Mouse (Mus musculus) hindbrain, embryonic 15.5 days (tissue): ENCODE results near the gene Il18bp. TPM values are rescaled to one million over a fixed set of nuclear protein-coding genes. Genes with fewer than 3 reads are reported as not detected.
A peak's percentile ranks its signal among the peaks of the same experiment; 100 is the strongest.

Source experiments
- ATAC-seq: fragments of 200-750 bp; cut with Nextera tagmentation; 2 replicates; pipeline ENCODE4 v1.8.0; 2017; ENCODE audit warnings: low read depth, moderate number of reproducible peaks, moderate TSS enrichment; ENCODE audit not compliant: low FRiP score
- H3K27ac ChIP-seq: fragments of 300-500 bp; sonication (generic); replicated peaks from 2 replicates; pipeline ENCODE4 v1.5.1; 2015; ENCODE audit warnings: mild to moderate bottlenecking, inconsistent platforms
- H3K27me3 ChIP-seq: fragments of 300-500 bp; sonication (generic); 2 replicates; pipeline ENCODE4 v1.6.1; 2015; ENCODE audit warnings: control low read depth, inconsistent platforms
- H3K36me3 ChIP-seq: fragments of 300-500 bp; sonication (generic); 2 replicates; pipeline ENCODE4 v1.6.1; 2015; ENCODE audit warnings: control low read depth, inconsistent platforms
- H3K4me1 ChIP-seq: fragments of 300-500 bp; sonication (generic); replicated peaks from 2 replicates; pipeline ENCODE4 v1.6.1; 2015; ENCODE audit warnings: control low read depth, inconsistent platforms
- H3K4me2 ChIP-seq: fragments of 300-500 bp; sonication (generic); 2 replicates; pipeline ENCODE4 v1.6.1; 2015; ENCODE audit warnings: moderate library complexity, mild to moderate bottlenecking, inconsistent platforms
- H3K4me3 ChIP-seq: fragments of 300-500 bp; sonication (generic); 2 replicates; pipeline ENCODE4 v1.5.1; 2015; ENCODE audit warnings: mild to moderate bottlenecking, inconsistent platforms
- H3K9ac ChIP-seq: fragments of 300-500 bp; sonication (generic); 2 replicates; pipeline ENCODE4 v1.6.1; 2015; ENCODE audit warnings: inconsistent platforms
- H3K9me3 ChIP-seq: fragments of 300-500 bp; sonication (generic); 2 replicates; pipeline ENCODE4 v1.6.1; 2016; ENCODE audit warnings: control low read depth, inconsistent platforms
- whole genome bisulfite sequencing: fragments of 180-500 bp; shearing (Covaris S2); methylation state at CpG from one replicate; pipeline ENCODE4 v1.1.7; 2015; 5-methylcytosine and 5-hydroxymethylcytosine counted together
- polyA plus RNA-seq: library from polyadenylated mRNA; unstranded; fragments of >200 nt; fragmentation: Nextera tagmentation; extraction: Ambion mirVana; gene quantifications from 2 replicates; pipeline ENCODE4 v1.2.1, GENCODE M21; 2015

Gene Il18bp
- polyA plus RNA-seq, 1 experiment from 2014 or later = 4.7 TPM

GRCm38 (mm10) chr7:102000296-102000695 lies 18.2 kb downstream of the Il18bp start:
- Histone ChIP-seq H3K4me1 (0 out of 2 replicates have a peak, but pooled peaks cover 8% of the 10 kb centered on the region), H3K4me3 (no peak overlapping the region), H3K27ac (peak overlapping the region; percentile 21; the same call in 1 of the 2 replicates), H3K9me3 (no peaks in the 10 kb centered on the region), H3K27me3 (no peaks in the 10 kb centered on the region), H3K4me2 (no peak overlapping the region), H3K36me3 (peaks cover 90% of the 10 kb centered on the region), H3K9ac (no peak overlapping the region)
- no peak for ATAC-seq
- 82% methylated on average over 8 of the region's 8 CpGs for WGBS

- peak overlapping the region; percentile 21; the same call in 1 of the 2 replicates for H3K27ac ChIP-seq
- H3K36me3 ChIP-seq = peaks cover 90% of the 10 kb centered on the region
- 0 out of 2 replicates have a peak, but pooled peaks cover 8% of the 10 kb centered on the region for H3K4me1 ChIP-seq
- 0 out of 2 replicates have a peak, but pooled peaks have one; percentile 13 for ATAC-seq
- no peak overlapping the region for H3K4me2 ChIP-seq
- no peaks in the 10 kb centered on the region for H3K9me3 ChIP-seq
- WGBS = 85% methylated on average over 15 of the region's 15 CpGs
- H3K4me3 ChIP-seq = no peak overlapping the region
- no peak overlapping the region for H3K9ac ChIP-seq
- H3K27me3 ChIP-seq = no peaks in the 10 kb centered on the region
Measured at GRCm38 (mm10) chr7:101999461-102000151, 18.9 kb downstream of the Il18bp start.

- ATAC-seq = peak; percentile 57
- 0 out of 2 replicates have a peak, but pooled peaks cover 8% of the 10 kb centered on the region for H3K4me1 ChIP-seq
- no peaks in the 10 kb centered on the region for H3K9me3 ChIP-seq
- no peak overlapping the region for H3K4me2 ChIP-seq
- H3K9ac ChIP-seq = no peak overlapping the region
- peak overlapping the region; percentile 21; the same call in 1 of the 2 replicates for H3K27ac ChIP-seq
- H3K27me3 ChIP-seq = no peaks in the 10 kb centered on the region
- 71% methylated on average over 14 of the region's 14 CpGs for WGBS
- H3K36me3 ChIP-seq = peaks cover 95% of the 10 kb centered on the region
- no peak overlapping the region for H3K4me3 ChIP-seq
Measured at GRCm38 (mm10) chr7:101998194-101998927, 20.1 kb downstream of the Il18bp start.

- H3K27ac ChIP-seq = no peak overlapping the region
- 0 out of 2 replicates have a peak, but pooled peaks cover 3% of the 10 kb centered on the region for H3K4me1 ChIP-seq
- no peaks in the 10 kb centered on the region for H3K9me3 ChIP-seq
- no peak for ATAC-seq
- H3K36me3 ChIP-seq = peaks cover 95% of the 10 kb centered on the region
- H3K9ac ChIP-seq = no peak overlapping the region
- H3K4me2 ChIP-seq = no peak overlapping the region
- no peak overlapping the region for H3K4me3 ChIP-seq
- no peaks in the 10 kb centered on the region for H3K27me3 ChIP-seq
- 92% methylated on average over 3 of the region's 3 CpGs for WGBS
Measured at GRCm38 (mm10) chr7:101994241-101994640, 24.2 kb downstream of the Il18bp start.

GRCm38 (mm10) chr7:101985081-101985480 lies 33.4 kb downstream of the Il18bp start:
- 95% methylated on average over 3 of the region's 3 CpGs for whole genome bisulfite sequencing
- H3K4me3 ChIP-seq = no peak overlapping the region
- no peaks in the 10 kb centered on the region for H3K4me1 ChIP-seq
- H3K36me3 ChIP-seq = peaks cover 37% of the 10 kb centered on the region
- H3K27ac ChIP-seq = no peak overlapping the region
- no peaks in the 10 kb centered on the region for H3K9me3 ChIP-seq
- no peak overlapping the region for H3K4me2 ChIP-seq
- no peak for ATAC-seq
- H3K27me3 ChIP-seq = no peaks in the 10 kb centered on the region
- no peak overlapping the region for H3K9ac ChIP-seq

- WGBS = 94% methylated on average over 1 of the region's 1 CpGs
- no peak overlapping the region for H3K4me3 ChIP-seq
- no peaks in the 10 kb centered on the region for H3K9me3 ChIP-seq
- H3K36me3 ChIP-seq = peaks cover 13% of the 10 kb centered on the region
- no peak overlapping the region for H3K27ac ChIP-seq
- no peak overlapping the region for H3K4me2 ChIP-seq
- H3K9ac ChIP-seq = no peak overlapping the region
- H3K4me1 ChIP-seq = no peaks in the 10 kb centered on the region
- no peak for ATAC-seq
- H3K27me3 ChIP-seq = no peaks in the 10 kb centered on the region
Measured at GRCm38 (mm10) chr7:101982735-101983134, 35.8 kb downstream of the Il18bp start.

GRCm38 (mm10) chr7:101974505-101974904 lies 44.0 kb downstream of the Il18bp start:
- Histone ChIP-seq H3K27ac (no peak overlapping the region), H3K4me1 (peaks cover 41% of the 10 kb centered on the region), H3K27me3 (no peaks in the 10 kb centered on the region), H3K9ac (no peak overlapping the region), H3K9me3 (no peaks in the 10 kb centered on the region), H3K4me3 (no peak overlapping the region), H3K36me3 (no peaks in the 10 kb centered on the region), H3K4me2 (no peak overlapping the region)
- 76% methylated on average over 2 of the region's 2 CpGs for WGBS
- no peak for ATAC-seq

- no peak for ATAC-seq
- WGBS = 85% methylated on average over 3 of the region's 3 CpGs
- H3K27ac ChIP-seq = no peak overlapping the region
Measured at GRCm38 (mm10) chr7:101973730-101974129, 44.8 kb downstream of the Il18bp start.

GRCm38 (mm10) chr7:101971721-101972120 lies 46.8 kb downstream of the Il18bp start:
- 52% methylated on average over 2 of the region's 2 CpGs for WGBS
- Histone ChIP-seq H3K4me3 (peak overlapping the region; percentile 59), H3K9me3 (no peaks in the 10 kb centered on the region), H3K4me2 (peak overlapping the region; percentile 77), H3K27ac (peak overlapping the region; percentile 99), H3K4me1 (peaks cover 50% of the 10 kb centered on the region), H3K27me3 (no peaks in the 10 kb centered on the region), H3K9ac (peak overlapping the region; percentile 84), H3K36me3 (no peaks in the 10 kb centered on the region)
- no peak for ATAC-seq

More at GRCm38 (mm10) chr7:101973730-101974129, 44.8 kb downstream of the Il18bp start:
- Histone ChIP-seq H3K9me3 (no peaks in the 10 kb centered on the region), H3K4me2 (no peak overlapping the region), H3K36me3 (no peaks in the 10 kb centered on the region), H3K9ac (no peak overlapping the region), H3K4me1 (peaks cover 48% of the 10 kb centered on the region), H3K4me3 (no peak overlapping the region), H3K27me3 (no peaks in the 10 kb centered on the region)

- WGBS = 1% methylated on average over 19 of the region's 19 CpGs
- H3K4me2 ChIP-seq = peak overlapping the region; percentile 77
- ATAC-seq = peak; percentile 75
Measured at GRCm38 (mm10) chr7:101970821-101971461, 47.5 kb downstream of the Il18bp start.

GRCm38 (mm10) chr7:101970429-101970775 lies 48.1 kb downstream of the Il18bp start:
- H3K27me3 ChIP-seq = no peaks in the 10 kb centered on the region
- H3K4me2 ChIP-seq = peak overlapping the region; percentile 77
- peak overlapping the region; percentile 59 for H3K4me3 ChIP-seq
- H3K9ac ChIP-seq = peak overlapping the region; percentile 84
- WGBS = 0% methylated on average over 12 of the region's 17 CpGs
- peaks cover 50% of the 10 kb centered on the region for H3K4me1 ChIP-seq
- ATAC-seq = peak; percentile 66
- no peaks in the 10 kb centered on the region for H3K36me3 ChIP-seq
- H3K9me3 ChIP-seq = no peaks in the 10 kb centered on the region
- H3K27ac ChIP-seq = peak overlapping the region; percentile 99

More at GRCm38 (mm10) chr7:101970821-101971461, 47.5 kb downstream of the Il18bp start:
- H3K27ac ChIP-seq = peak overlapping the region; percentile 99
- H3K9me3 ChIP-seq = no peaks in the 10 kb centered on the region
- peak overlapping the region; percentile 59 for H3K4me3 ChIP-seq
- no peaks in the 10 kb centered on the region for H3K36me3 ChIP-seq
- peak overlapping the region; percentile 84 for H3K9ac ChIP-seq
- H3K27me3 ChIP-seq = no peaks in the 10 kb centered on the region
- peaks cover 50% of the 10 kb centered on the region for H3K4me1 ChIP-seq
